Mouse (Mus musculus) erythroblast, embryonic 14.5 days (primary cell): ENCODE measurements around the gene Mzt1.

Source experiments
- GATA1 ChIP-seq: IDR thresholded peaks from 2 replicates; pipeline ENCODE4 v1.6.1; 2012; ENCODE audit warnings: low read length, inconsistent platforms, mixed read lengths
- TAL1 ChIP-seq: IDR thresholded peaks from 3 replicates; pipeline ENCODE4 v1.6.1; 2012; ENCODE audit warnings: low read length, inconsistent platforms, mixed read lengths

- TF ChIP-seq GATA1 (no peak), TAL1 (no peak)
Measured at GRCm38 (mm10) chr14:99088947-99089346, 43.0 kb upstream of the Mzt1 start.
